Mouse (Mus musculus) neural tube, embryonic 13.5 days (tissue): Measurements from ENCODE around the gene Exoc3l. TPM values are rescaled to one million over a fixed set of nuclear protein-coding genes. Genes with fewer than 3 reads are reported as not detected.
A peak's percentile ranks its signal among the peaks of the same experiment; 100 is the strongest.

Source experiments
- ATAC-seq: fragments of 200-750 bp; cut with Nextera tagmentation; 2 replicates; pipeline ENCODE4 v1.8.0; 2017; ENCODE audit warnings: low read depth, mild to moderate bottlenecking, moderate TSS enrichment, moderate library complexity
- H3K27ac ChIP-seq: fragments of 300-500 bp; sonication (generic); replicated peaks from 2 replicates; pipeline ENCODE4 v1.5.1; 2015; ENCODE audit warnings: moderate library complexity, mild to moderate bottlenecking, inconsistent platforms
- H3K27me3 ChIP-seq: fragments of 300-500 bp; sonication (generic); 2 replicates; pipeline ENCODE4 v1.6.1; 2015; ENCODE audit warnings: mild to moderate bottlenecking, inconsistent platforms
- H3K36me3 ChIP-seq: fragments of 300-500 bp; sonication (generic); 2 replicates; pipeline ENCODE4 v1.6.1; 2015; ENCODE audit warnings: mild to moderate bottlenecking, inconsistent platforms
- H3K4me1 ChIP-seq: fragments of 300-500 bp; sonication (generic); replicated peaks from 2 replicates; pipeline ENCODE4 v1.6.1; 2015; ENCODE audit warnings: inconsistent platforms
- H3K4me2 ChIP-seq: fragments of 300-500 bp; sonication (generic); 2 replicates; pipeline ENCODE4 v1.6.1; 2015; ENCODE audit warnings: inconsistent platforms, mild to moderate bottlenecking, moderate library complexity
- H3K4me3 ChIP-seq: fragments of 300-500 bp; sonication (generic); 2 replicates; pipeline ENCODE4 v1.5.1; 2015; ENCODE audit warnings: mild to moderate bottlenecking, inconsistent platforms
- H3K9ac ChIP-seq: fragments of 300-500 bp; sonication (generic); 2 replicates; pipeline ENCODE4 v1.6.1; 2015; ENCODE audit warnings: moderate library complexity, mild to moderate bottlenecking, inconsistent platforms
- H3K9me3 ChIP-seq: fragments of 300-500 bp; sonication (generic); 2 replicates; pipeline ENCODE4 v1.6.1; 2016; ENCODE audit warnings: inconsistent platforms
- WGBS: fragments of 180-500 bp; shearing (Covaris S2); methylation state at CpG from one replicate; pipeline ENCODE4 v1.1.7; 2015; 5-methylcytosine and 5-hydroxymethylcytosine counted together
- polyA plus RNA-seq: library from polyadenylated mRNA; unstranded; fragments of >200 nt; fragmentation: Nextera tagmentation; extraction: Ambion mirVana; gene quantifications from 2 replicates; pipeline ENCODE4 v1.2.1, GENCODE M21; 2015

Exoc3l gene
- polyA plus RNA-seq, 1 experiment from 2014 or later, result 14.3 TPM

GRCm38 (mm10) chr8:105311718-105312117 is 15.8 kb upstream of the Exoc3l start:
- 96% methylated on average over 1 of the region's 1 CpGs for WGBS
- Histone ChIP-seq H3K4me3 (no peak overlapping the region), H3K4me1 (no peaks in the 10 kb centered on the region), H3K27ac (no peak overlapping the region), H3K9me3 (no peaks in the 10 kb centered on the region), H3K36me3 (peaks cover 96% of the 10 kb centered on the region), H3K9ac (no peak overlapping the region), H3K4me2 (no peak overlapping the region), H3K27me3 (no peaks in the 10 kb centered on the region)
- ATAC-seq, result no peak

GRCm38 (mm10) chr8:105310118-105310517 is 14.2 kb upstream of the Exoc3l start:
- Histone ChIP-seq H3K4me3 (no peak overlapping the region), H3K4me2 (no peak overlapping the region), H3K36me3 (peaks cover 86% of the 10 kb centered on the region), H3K4me1 (peaks cover 14% of the 10 kb centered on the region), H3K27me3 (no peaks in the 10 kb centered on the region), H3K9ac (no peak overlapping the region), H3K9me3 (no peaks in the 10 kb centered on the region), H3K27ac (no peak overlapping the region)
- ATAC-seq, result no peak
- WGBS, result 92% methylated on average over 8 of the region's 8 CpGs

GRCm38 (mm10) chr8:105309142-105309847 is 13.4 kb upstream of the Exoc3l start:
- ATAC-seq, result no peak
- no peaks in the 10 kb centered on the region for H3K9me3 ChIP-seq
- WGBS, result 82% methylated on average over 15 of the region's 15 CpGs
- H3K27ac ChIP-seq, result no peak overlapping the region
- H3K4me2 ChIP-seq, result no peak overlapping the region
- H3K36me3 ChIP-seq, result peaks cover 84% of the 10 kb centered on the region
- peaks cover 21% of the 10 kb centered on the region for H3K4me1 ChIP-seq
- no peaks in the 10 kb centered on the region for H3K27me3 ChIP-seq
- no peak overlapping the region for H3K4me3 ChIP-seq
- H3K9ac ChIP-seq, result no peak overlapping the region

GRCm38 (mm10) chr8:105308428-105308827 is 12.5 kb upstream of the Exoc3l start:
- Histone ChIP-seq H3K4me3 (no peak overlapping the region), H3K4me2 (no peak overlapping the region), H3K36me3 (peaks cover 84% of the 10 kb centered on the region), H3K4me1 (peaks cover 22% of the 10 kb centered on the region), H3K27ac (no peak overlapping the region), H3K9me3 (no peaks in the 10 kb centered on the region), H3K9ac (no peak overlapping the region), H3K27me3 (no peaks in the 10 kb centered on the region)
- ATAC-seq, result no peak
- WGBS, result 97% methylated on average over 10 of the region's 10 CpGs

- Histone ChIP-seq H3K4me3 (no peak overlapping the region), H3K9me3 (no peaks in the 10 kb centered on the region), H3K36me3 (peaks cover 84% of the 10 kb centered on the region), H3K4me1 (peaks cover 22% of the 10 kb centered on the region), H3K27me3 (no peaks in the 10 kb centered on the region), H3K27ac (no peak overlapping the region), H3K4me2 (no peak overlapping the region), H3K9ac (no peak overlapping the region)
- 93% methylated on average over 13 of the region's 13 CpGs for WGBS
- no peak for ATAC-seq
Measured at GRCm38 (mm10) chr8:105307670-105308069, 11.8 kb upstream of the Exoc3l start.

GRCm38 (mm10) chr8:105306146-105306691 is 10.3 kb upstream of the Exoc3l start:
- Histone ChIP-seq H3K4me2 (peak overlapping the region; percentile 47), H3K4me3 (peak overlapping the region; percentile 17; the same call in 1 of the 2 replicates), H3K4me1 (peaks cover 22% of the 10 kb centered on the region), H3K27ac (peak overlapping the region; percentile 61; the same call in 1 of the 2 replicates), H3K27me3 (no peaks in the 10 kb centered on the region), H3K36me3 (peaks cover 83% of the 10 kb centered on the region), H3K9me3 (no peaks in the 10 kb centered on the region), H3K9ac (peak overlapping the region; percentile 54)
- ATAC-seq, result peak; percentile 2; the same call in 1 of the 2 replicates
- WGBS, result 52% methylated on average over 5 of the region's 5 CpGs

GRCm38 (mm10) chr8:105305211-105306145 is 9.6 kb upstream of the Exoc3l start, which contains the start of gene Elmo3:
TSS of gene Elmo3 (plus strand) at chr8:105305601.
- Histone ChIP-seq H3K27ac (peak within 1 kb of the TSS; percentile 61), H3K9ac (peak within 1 kb of the TSS; percentile 54), H3K9me3 (no peaks in the 10 kb centered on the region), H3K4me2 (peak within 1 kb of the TSS; percentile 47), H3K4me3 (peak within 1 kb of the TSS; percentile 17; the same call in 1 of the 2 replicates), H3K27me3 (no peaks in the 10 kb centered on the region), H3K36me3 (peaks cover 85% of the 10 kb centered on the region), H3K4me1 (peaks cover 22% of the 10 kb centered on the region)
- peak; percentile 37 for ATAC-seq
- WGBS, result 11% methylated on average over 30 of the region's 30 CpGs

GRCm38 (mm10) chr8:105304325-105305210 is 8.7 kb upstream of the Exoc3l start:
- WGBS, result 66% methylated on average over 9 of the region's 9 CpGs
- H3K27ac ChIP-seq, result peak overlapping the region; percentile 34
- no peaks in the 10 kb centered on the region for H3K9me3 ChIP-seq
- ATAC-seq, result peak; percentile 24; the same call in 1 of the 2 replicates
- peaks cover 87% of the 10 kb centered on the region for H3K36me3 ChIP-seq
- H3K4me2 ChIP-seq, result no peak overlapping the region
- H3K9ac ChIP-seq, result no peak overlapping the region
- H3K4me3 ChIP-seq, result no peak overlapping the region
- no peaks in the 10 kb centered on the region for H3K27me3 ChIP-seq
- H3K4me1 ChIP-seq, result peaks cover 22% of the 10 kb centered on the region

GRCm38 (mm10) chr8:105303874-105304273 is 8.0 kb upstream of the Exoc3l start:
- 83% methylated on average over 9 of the region's 9 CpGs for WGBS
- H3K9me3 ChIP-seq, result no peaks in the 10 kb centered on the region
- peaks cover 82% of the 10 kb centered on the region for H3K36me3 ChIP-seq
- 0 out of 2 replicates have a peak overlapping the region, but pooled peaks have one; percentile 34 for H3K27ac ChIP-seq
- H3K9ac ChIP-seq, result no peak overlapping the region
- peaks cover 26% of the 10 kb centered on the region for H3K4me1 ChIP-seq
- ATAC-seq, result no peak
- H3K4me2 ChIP-seq, result no peak overlapping the region
- no peak overlapping the region for H3K4me3 ChIP-seq
- no peaks in the 10 kb centered on the region for H3K27me3 ChIP-seq

- WGBS, result 84% methylated on average over 8 of the region's 8 CpGs
- ATAC-seq, result no peak
- no peak overlapping the region for H3K4me3 ChIP-seq
- H3K4me2 ChIP-seq, result no peak overlapping the region
- no peaks in the 10 kb centered on the region for H3K27me3 ChIP-seq
- no peak overlapping the region for H3K9ac ChIP-seq
- peaks cover 77% of the 10 kb centered on the region for H3K36me3 ChIP-seq
- no peak overlapping the region for H3K27ac ChIP-seq
- H3K9me3 ChIP-seq, result no peaks in the 10 kb centered on the region
- peaks cover 31% of the 10 kb centered on the region for H3K4me1 ChIP-seq
Measured at GRCm38 (mm10) chr8:105303396-105303795, 7.5 kb upstream of the Exoc3l start.

- H3K9ac ChIP-seq, result no peak overlapping the region
- H3K9me3 ChIP-seq, result no peaks in the 10 kb centered on the region
- ATAC-seq, result no peak
- no peak overlapping the region for H3K27ac ChIP-seq
- H3K4me1 ChIP-seq, result peaks cover 29% of the 10 kb centered on the region
- H3K4me3 ChIP-seq, result no peak overlapping the region
- H3K4me2 ChIP-seq, result no peak overlapping the region
- no peaks in the 10 kb centered on the region; the same call in 1 of the 2 replicates for H3K27me3 ChIP-seq
- H3K36me3 ChIP-seq, result peaks cover 55% of the 10 kb centered on the region
- 93% methylated on average over 8 of the region's 8 CpGs for WGBS
Measured at GRCm38 (mm10) chr8:105299962-105300361, 4.1 kb upstream of the Exoc3l start.
